Mouse (Mus musculus): ENCODE data around the gene Ppp4r1. TPM values are rescaled to one million over a fixed set of nuclear protein-coding genes. Genes with fewer than 3 reads are reported as not detected.

Ppp4r1 gene
- total and polyA plus RNA-seq, 3 experiments, result 21.8 to 313 (median 34.3) TPM

- H3K79me2 ChIP-seq (ENCODE audit: control insufficient read depth, insufficient read depth, low read length, poor library complexity), result 0 out of 2 replicates have a peak, but pooled peaks cover 1% of the 10 kb centered on the region
- H3K27ac ChIP-seq (ENCODE audit: control insufficient read depth, low read depth, low read length), result no peak overlapping the region
- H3K9me3 ChIP-seq (replicated peaks; ENCODE audit: insufficient read depth, low read length), result no peaks in the 10 kb centered on the region
- no peaks in the 10 kb centered on the region for H3K27me3 ChIP-seq (ENCODE audit: control insufficient read depth in 1 of 2, insufficient read depth in 2 of 2, low read length in 2 of 2)
- DNase-seq (ENCODE audit: low read depth, low spot score), result no peak
- no peak overlapping the region for H3K4me3 ChIP-seq (ENCODE audit: control insufficient read depth in 1 of 2, insufficient read depth in 1 of 2, low read depth in 2 of 2, low read length in 2 of 2)
- H3K4me1 ChIP-seq (ENCODE audit: control insufficient read depth in 1 of 2, insufficient read depth in 2 of 2, low read length in 2 of 2), result no peaks in the 10 kb centered on the region
- H3K36me3 ChIP-seq (ENCODE audit: control insufficient read depth in 1 of 2, insufficient read depth in 2 of 2, low read length in 2 of 2), result no peaks in the 10 kb centered on the region
- TF ChIP-seq NRF1 (IDR thresholded peaks at IDR 0.05; ENCODE audit: insufficient read depth, low read depth, low read length, poor library complexity, severe bottlenecking) (no peak), USF2 (IDR thresholded peaks at IDR 0.05; ENCODE audit: borderline replicate concordance in 1 of 2, insufficient read depth in 1 of 2, low read depth in 1 of 2, low read length in 2 of 2) (no peak), POLR2AphosphoS5 (IDR thresholded peaks at IDR 0.05; ENCODE audit: borderline replicate concordance, low read depth, low read length) (no peak), HCFC1 (IDR thresholded peaks at IDR 0.05; ENCODE audit: low read depth, low read length) (no peak), SMC3 (IDR thresholded peaks at IDR 0.05; ENCODE audit: low read depth, low read length) (no peak), POLR2A (IDR thresholded peaks at IDR 0.05; ENCODE audit: control insufficient read depth in 1 of 2, insufficient read depth in 1 of 2, low read depth in 1 of 2, low read length in 2 of 2, poor library complexity in 1 of 2) (no peak)
- no peak overlapping the region for H3K9ac ChIP-seq (ENCODE audit: control insufficient read depth, low read depth, low read length, poor library complexity, severe bottlenecking)
Observed at GRCm38 (mm10) chr17:65742969-65743368, 39.4 kb upstream of the Ppp4r1 start.

DNA sequence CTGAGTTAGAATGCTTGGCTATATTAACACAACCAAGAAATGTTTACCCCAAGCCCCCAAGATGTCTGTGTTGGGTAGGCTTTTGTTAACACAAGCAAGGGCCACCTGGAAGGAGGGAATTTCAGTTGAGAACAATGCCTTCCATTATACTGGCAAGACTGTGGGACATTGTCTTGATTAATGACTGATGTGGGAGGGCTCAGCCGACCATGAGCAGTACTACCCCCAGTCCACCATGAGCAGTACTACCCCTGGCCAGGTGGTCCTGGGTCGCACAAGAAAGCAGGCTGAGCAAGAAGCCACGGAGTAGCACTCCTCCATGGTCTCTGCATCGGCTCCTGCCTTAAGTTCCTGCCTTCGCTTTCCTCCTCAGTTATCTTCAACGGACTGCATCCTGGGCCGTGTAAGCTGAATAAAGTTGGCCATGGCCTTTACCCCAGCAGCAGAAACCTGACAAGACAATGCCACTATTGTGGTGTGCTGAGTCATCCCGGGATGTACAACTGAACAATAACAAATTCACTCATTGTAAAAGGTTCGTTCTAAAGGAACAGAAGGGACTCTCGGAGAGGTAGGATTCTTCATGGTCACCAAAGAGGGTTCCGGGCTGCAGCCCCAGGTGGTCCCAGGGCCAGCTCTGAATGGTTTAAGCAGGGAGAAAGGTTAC, 38.6 kb upstream of the Ppp4r1 start:
- Histone ChIP-seq H3K9ac (ENCODE audit: control insufficient read depth, low read depth, low read length, poor library complexity, severe bottlenecking) (no peak overlapping the region), H3K4me3 (ENCODE audit: control insufficient read depth in 1 of 2, insufficient read depth in 1 of 2, low read depth in 2 of 2, low read length in 2 of 2) (no peak overlapping the region), H3K4me1 (ENCODE audit: control insufficient read depth in 1 of 2, insufficient read depth in 2 of 2, low read length in 2 of 2) (no peaks in the 10 kb centered on the region), H3K9me3 (replicated peaks; ENCODE audit: insufficient read depth, low read length) (no peaks in the 10 kb centered on the region), H3K27ac (ENCODE audit: control insufficient read depth, low read depth, low read length) (no peak overlapping the region), H3K79me2 (ENCODE audit: control insufficient read depth, insufficient read depth, low read length, poor library complexity) (0 out of 2 replicates have a peak, but pooled peaks cover 1% of the 10 kb centered on the region), H3K36me3 (ENCODE audit: control insufficient read depth in 1 of 2, insufficient read depth in 2 of 2, low read length in 2 of 2) (no peaks in the 10 kb centered on the region), H3K27me3 (ENCODE audit: control insufficient read depth in 1 of 2, insufficient read depth in 2 of 2, low read length in 2 of 2) (no peaks in the 10 kb centered on the region)
- TF ChIP-seq MAFK (IDR thresholded peaks at IDR 0.05; ENCODE audit: borderline replicate concordance, low read depth, low read length), result no peak
- TF ChIP-seq UBTF (IDR thresholded peaks at IDR 0.05; ENCODE audit: borderline replicate concordance, insufficient read depth, low read depth, low read length), result no peak
- TF ChIP-seq RAD21 (IDR thresholded peaks at IDR 0.05; ENCODE audit: low read depth, low read length), result no peak
- TF ChIP-seq ZKSCAN1 (IDR thresholded peaks at IDR 0.05; ENCODE audit: low read depth, low read length), result no peak
- TF ChIP-seq MYC (IDR thresholded peaks at IDR 0.05; ENCODE audit: low read depth, low read length), result no peak
- no peak for TF ChIP-seq GATA1 (IDR thresholded peaks at IDR 0.05; ENCODE audit: low read depth, low read length)
- DNase-seq (ENCODE audit: low read depth, low spot score), result no peak

GRCm38 (mm10) chr17:65746314-65746713, 36.1 kb upstream of the Ppp4r1 start:
- Histone ChIP-seq H3K27me3 (ENCODE audit: control insufficient read depth in 1 of 2, insufficient read depth in 2 of 2, low read length in 2 of 2) (no peaks in the 10 kb centered on the region), H3K79me2 (ENCODE audit: control insufficient read depth, insufficient read depth, low read length, poor library complexity) (0 out of 2 replicates have a peak, but pooled peaks cover 1% of the 10 kb centered on the region), H3K36me3 (ENCODE audit: control insufficient read depth in 1 of 2, insufficient read depth in 2 of 2, low read length in 2 of 2) (no peaks in the 10 kb centered on the region), H3K4me1 (ENCODE audit: control insufficient read depth in 1 of 2, insufficient read depth in 2 of 2, low read length in 2 of 2) (no peaks in the 10 kb centered on the region), H3K9ac (ENCODE audit: control insufficient read depth, low read depth, low read length, poor library complexity, severe bottlenecking) (no peak overlapping the region), H3K27ac (ENCODE audit: control insufficient read depth, low read depth, low read length) (no peak overlapping the region), H3K4me3 (ENCODE audit: control insufficient read depth in 1 of 2, insufficient read depth in 1 of 2, low read depth in 2 of 2, low read length in 2 of 2) (no peak overlapping the region), H3K9me3 (replicated peaks; ENCODE audit: insufficient read depth, low read length) (no peaks in the 10 kb centered on the region)
- DNase-seq (ENCODE audit: low read depth, low spot score), result no peak
- TF ChIP-seq BHLHE40 (IDR thresholded peaks at IDR 0.05; ENCODE audit: borderline replicate concordance, low read depth, low read length) (no peak), CTCF (IDR thresholded peaks at IDR 0.05 in 2 of 3, conservative IDR thresholded peaks at IDR 0.05 in 1 of 3; ENCODE audit: control insufficient read depth in 1 of 3, insufficient read depth in 1 of 3, low read depth in 2 of 3, low read length in 3 of 3, poor library complexity in 1 of 3, severe bottlenecking in 1 of 3) (no peak), ZC3H11A (IDR thresholded peaks at IDR 0.05; ENCODE audit: low read depth, low read length) (no peak), TBP (IDR thresholded peaks at IDR 0.05; ENCODE audit: low read depth, low read length) (no peak), ZKSCAN1 (IDR thresholded peaks at IDR 0.05; ENCODE audit: low read depth, low read length) (no peak), POLR2AphosphoS2 (IDR thresholded peaks at IDR 0.05; ENCODE audit: low read length) (no peak), MYB (IDR thresholded peaks at IDR 0.05; ENCODE audit: low read depth, low read length) (no peak), ELF1 (IDR thresholded peaks at IDR 0.05; ENCODE audit: low read depth, low read length) (no peak), E2F4 (IDR thresholded peaks at IDR 0.05; ENCODE audit: borderline replicate concordance, low read depth, low read length) (no peak), NELFE (IDR thresholded peaks at IDR 0.05; ENCODE audit: low read depth, low read length) (no peak), POLR2A (IDR thresholded peaks at IDR 0.05; ENCODE audit: control insufficient read depth in 1 of 2, insufficient read depth in 1 of 2, low read depth in 1 of 2, low read length in 2 of 2, poor library complexity in 1 of 2) (no peak), MEF2A (IDR thresholded peaks at IDR 0.05; ENCODE audit: extremely low read depth, insufficient replicate concordance, low read depth, low read length, poor library complexity, severe bottlenecking) (no peak), NRF1 (IDR thresholded peaks at IDR 0.05; ENCODE audit: insufficient read depth, low read depth, low read length, poor library complexity, severe bottlenecking) (no peak), EP300 (IDR thresholded peaks at IDR 0.05; ENCODE audit: low read depth in 1 of 2, low read length in 2 of 2) (no peak), GABPA (IDR thresholded peaks at IDR 0.05; ENCODE audit: low read depth, low read length) (no peak)

Measured in MEL (cell line).